Mouse (Mus musculus) limb, embryonic 11.5 days (tissue): ENCODE results near the gene Trip10. TPM values are rescaled to one million over a fixed set of nuclear protein-coding genes. Genes with fewer than 3 reads are reported as not detected.
A peak's percentile ranks its signal among the peaks of the same experiment; 100 is the strongest.

ENCODE experiments used
- ATAC-seq: fragments of 200-750 bp; cut with Nextera tagmentation; 2 replicates; pipeline ENCODE4 v1.8.0; 2017; ENCODE audit warnings: low read depth; ENCODE audit not compliant: insufficient number of reproducible peaks, low FRiP score, low TSS enrichment
- DNase-seq: peaks from one replicate; pipeline ENCODE4 v3.0.0-alpha.2; 2015; ENCODE audit warnings: low spot score
- H3K27ac ChIP-seq: fragments of 300-500 bp; sonication (generic); replicated peaks from 2 replicates; pipeline ENCODE4 v1.5.1; 2014; ENCODE audit warnings: low read depth, mild to moderate bottlenecking, low read length
- H3K27me3 ChIP-seq: fragments of 300-500 bp; sonication (generic); 2 replicates; pipeline ENCODE4 v1.6.1; 2014; ENCODE audit warnings: mild to moderate bottlenecking, low read length, mixed read lengths; ENCODE audit not compliant: control insufficient read depth, insufficient read depth
- H3K36me3 ChIP-seq: fragments of 300-500 bp; sonication (generic); 2 replicates; pipeline ENCODE4 v1.6.1; 2014; ENCODE audit warnings: mild to moderate bottlenecking, low read length, moderate library complexity, mixed read lengths; ENCODE audit not compliant: control insufficient read depth, insufficient read depth
- H3K4me1 ChIP-seq: fragments of 300-500 bp; sonication (generic); 2 replicates; pipeline ENCODE4 v1.6.1; 2014; ENCODE audit warnings: low read length, mixed read lengths; ENCODE audit not compliant: control insufficient read depth, insufficient read depth
- H3K4me2 ChIP-seq: fragments of 300-500 bp; sonication (generic); 2 replicates; pipeline ENCODE4 v1.6.1; 2014; ENCODE audit warnings: low read depth, mild to moderate bottlenecking, moderate library complexity; ENCODE audit not compliant: severe bottlenecking
- H3K4me3 ChIP-seq: fragments of 300-500 bp; sonication (generic); 2 replicates; pipeline ENCODE4 v1.5.1; 2014; ENCODE audit warnings: low read depth, low read length
- H3K9ac ChIP-seq: fragments of 300-500 bp; sonication (generic); 2 replicates; pipeline ENCODE4 v1.6.1; 2014; ENCODE audit warnings: mild to moderate bottlenecking, low read length
- H3K9me3 ChIP-seq: fragments of 300-500 bp; sonication (generic); 2 replicates; pipeline ENCODE4 v1.6.1; 2016; ENCODE audit warnings: low read length; ENCODE audit not compliant: control insufficient read depth
- WGBS: fragments of 180-500 bp; shearing (Covaris S2); extraction: QIAGEN DNeasy Blood & Tissue Kit; methylation state at CpG from one replicate; pipeline ENCODE4 v1.1.7; 2014; 5-methylcytosine and 5-hydroxymethylcytosine counted together
- polyA plus RNA-seq: library from polyadenylated mRNA; unstranded; fragments of >200 nt; fragmentation: Nextera tagmentation; extraction: Ambion mirVana; gene quantifications from 2 replicates; pipeline ENCODE4 v1.2.1, GENCODE M21; 2014

Gene Trip10
- 27.8 and 28.4 TPM in 2 replicates for polyA plus RNA-seq

- peak within 1 kb of the TSS; percentile 61 for H3K4me2 ChIP-seq
- peak within 1 kb of the TSS; percentile 76 for H3K4me3 ChIP-seq
- under 1% methylated on average over 51 of the region's 52 CpGs for WGBS
- peaks cover 3% of the 10 kb centered on the region; the same call in 1 of the 2 replicates for H3K36me3 ChIP-seq
- H3K27ac ChIP-seq = peak within 1 kb of the TSS; percentile 82
- H3K9me3 ChIP-seq = no peaks in the 10 kb centered on the region
- ATAC-seq (peak; percentile 58), DNase-seq (peak; percentile 98)
- 0 out of 2 replicates have a peak, but pooled peaks cover 10% of the 10 kb centered on the region for H3K4me1 ChIP-seq
- H3K27me3 ChIP-seq = no peaks in the 10 kb centered on the region
- H3K9ac ChIP-seq = peak within 1 kb of the TSS; percentile 71
Observed at GRCm38 (mm10) chr17:57249186-57250181, at the start of gene Trip10. TSS of gene Trip10 (plus strand) at chr17:57249455.

DNA sequence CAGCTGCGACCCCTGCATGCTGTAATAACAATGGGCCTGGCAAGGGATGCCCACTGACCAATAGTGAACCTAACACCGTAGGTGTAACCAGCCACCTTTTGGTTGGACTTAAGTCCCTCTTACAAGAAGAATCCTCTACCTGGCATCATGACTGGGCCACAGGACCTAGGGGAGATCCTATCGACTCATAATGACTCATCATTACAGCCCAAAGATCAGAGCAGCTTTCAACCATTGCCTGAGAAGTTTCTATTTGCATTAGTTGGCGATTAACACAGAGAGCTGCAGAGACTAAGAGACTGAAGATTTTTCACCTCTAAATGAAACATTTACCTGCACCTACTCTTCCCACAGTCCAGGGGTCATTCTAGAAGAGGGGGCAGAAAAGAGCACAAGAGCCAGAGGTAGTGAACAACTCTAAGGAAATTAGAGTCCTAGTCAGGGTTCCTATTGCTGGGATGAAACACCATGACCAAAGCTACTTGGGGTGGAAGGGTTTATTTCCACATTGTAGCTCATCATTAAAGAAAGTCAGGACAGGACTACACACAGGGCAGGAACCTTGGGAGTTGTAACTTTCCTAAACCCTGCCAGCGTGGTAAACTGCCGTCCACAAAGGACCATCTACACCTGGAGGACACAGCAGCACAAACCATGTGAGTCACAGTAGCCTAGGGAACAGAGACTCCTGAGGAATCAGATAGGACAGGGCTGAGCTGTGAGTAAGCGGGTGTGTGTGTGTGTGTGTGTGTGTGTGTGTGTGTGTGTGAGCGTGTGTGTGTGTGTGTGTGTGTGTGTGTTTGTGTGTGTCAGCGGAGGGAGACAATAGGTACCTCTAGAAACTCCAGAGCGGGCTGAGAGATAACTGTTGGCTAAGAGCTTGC lies 47.2 kb upstream of the Trip10 start:
- 82% methylated on average over 10 of the region's 10 CpGs for WGBS
- H3K4me1 ChIP-seq = no peaks in the 10 kb centered on the region
- ATAC-seq = no peak
- H3K9ac ChIP-seq = no peak overlapping the region
- no peak overlapping the region for H3K4me3 ChIP-seq
- no peaks in the 10 kb centered on the region for H3K9me3 ChIP-seq
- no peak for DNase-seq
- H3K36me3 ChIP-seq = no peaks in the 10 kb centered on the region
- H3K27me3 ChIP-seq = no peaks in the 10 kb centered on the region
- H3K4me2 ChIP-seq = no peak overlapping the region
- no peak overlapping the region for H3K27ac ChIP-seq

DNA sequence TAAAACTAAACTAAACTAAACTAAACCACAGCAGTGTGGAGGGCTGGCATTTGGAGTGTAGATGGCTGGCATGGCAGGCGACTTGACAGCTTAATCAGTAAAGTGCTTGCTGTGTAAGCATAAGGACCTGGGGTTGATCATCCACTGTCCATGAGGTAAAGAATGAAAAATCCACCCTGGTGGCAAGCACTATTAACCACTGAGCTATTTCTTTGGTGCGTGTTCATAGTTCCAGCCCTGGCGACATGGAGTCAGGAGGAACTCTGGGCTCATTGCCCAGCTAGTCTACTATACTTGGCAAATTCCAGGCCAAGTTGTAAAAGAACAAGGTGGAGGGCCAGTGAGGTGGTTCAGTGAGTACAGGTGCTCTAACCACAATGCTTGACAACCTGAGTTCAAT lies 41.3 kb upstream of the Trip10 start:
- H3K27me3 ChIP-seq = no peaks in the 10 kb centered on the region
- no peak overlapping the region for H3K27ac ChIP-seq
- H3K36me3 ChIP-seq = no peaks in the 10 kb centered on the region
- DNase-seq (no peak), ATAC-seq (no peak)
- H3K9ac ChIP-seq = no peak overlapping the region
- H3K4me3 ChIP-seq = no peak overlapping the region
- H3K4me1 ChIP-seq = no peaks in the 10 kb centered on the region
- no peaks in the 10 kb centered on the region for H3K9me3 ChIP-seq
- no peak overlapping the region for H3K4me2 ChIP-seq
- 93% methylated on average over 3 of the region's 3 CpGs for WGBS

- Histone ChIP-seq H3K4me3 (no peak overlapping the region), H3K36me3 (no peaks in the 10 kb centered on the region), H3K4me1 (no peaks in the 10 kb centered on the region), H3K27ac (no peak overlapping the region), H3K27me3 (no peaks in the 10 kb centered on the region), H3K4me2 (no peak overlapping the region), H3K9ac (no peak overlapping the region), H3K9me3 (no peaks in the 10 kb centered on the region)
- ATAC-seq (no peak), DNase-seq (no peak)
- WGBS = 75% methylated on average over 4 of the region's 4 CpGs
Observed at GRCm38 (mm10) chr17:57209330-57209729, 39.9 kb upstream of the Trip10 start.

- WGBS = 71% methylated on average over 9 of the region's 9 CpGs
- Histone ChIP-seq H3K27me3 (no peaks in the 10 kb centered on the region), H3K4me3 (no peak overlapping the region)
Observed at GRCm38 (mm10) chr17:57211501-57211900, 37.8 kb upstream of the Trip10 start.

DNA sequence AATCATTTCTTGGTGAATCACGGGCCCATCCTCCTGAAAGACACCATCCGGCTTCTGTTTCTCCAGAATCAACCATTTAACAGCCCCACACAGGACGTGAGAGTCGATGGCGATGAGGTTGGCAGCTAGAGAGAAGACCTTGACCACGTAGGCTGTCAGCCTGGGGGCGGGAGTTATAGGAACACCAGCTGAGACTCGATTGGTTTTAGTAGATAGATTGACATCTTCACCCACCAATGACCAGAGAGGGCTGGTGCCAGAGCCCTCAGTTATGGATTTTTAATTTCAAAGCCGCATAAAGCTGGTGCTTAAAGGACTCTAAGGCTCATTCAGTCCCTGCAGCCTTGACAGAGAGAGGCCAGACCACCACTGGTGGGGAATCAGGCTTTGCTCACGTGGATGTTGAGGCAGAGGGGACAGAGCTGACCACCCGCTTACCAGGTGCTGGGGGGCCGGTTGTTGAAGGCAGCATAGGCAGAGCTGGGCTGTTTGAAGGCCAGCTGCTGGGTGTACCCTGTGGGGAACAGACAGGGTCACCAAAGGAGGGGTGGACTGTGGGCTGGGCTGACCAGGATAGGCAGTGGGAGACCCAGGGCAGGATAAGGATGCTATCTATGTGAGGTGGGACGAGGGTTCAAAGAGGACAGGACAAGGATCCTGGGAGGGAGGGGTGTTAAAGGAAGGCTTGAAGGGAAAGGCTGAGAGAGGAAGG lies 34.4 kb upstream of the Trip10 start:
- Histone ChIP-seq H3K4me2 (no peak overlapping the region), H3K27me3 (no peaks in the 10 kb centered on the region), H3K4me1 (no peaks in the 10 kb centered on the region), H3K4me3 (no peak overlapping the region), H3K36me3 (no peaks in the 10 kb centered on the region), H3K27ac (no peak overlapping the region), H3K9ac (no peak overlapping the region), H3K9me3 (no peaks in the 10 kb centered on the region)
- 46% methylated on average over 13 of the region's 13 CpGs for WGBS
- ATAC-seq (0 out of 2 replicates have a peak, but pooled peaks have one; percentile 20), DNase-seq (no peak)

More at GRCm38 (mm10) chr17:57211501-57211900, 37.8 kb upstream of the Trip10 start:
- ATAC-seq (no peak), DNase-seq (no peak)
- Histone ChIP-seq H3K9ac (no peak overlapping the region), H3K4me1 (no peaks in the 10 kb centered on the region), H3K27ac (no peak overlapping the region), H3K9me3 (no peaks in the 10 kb centered on the region), H3K36me3 (no peaks in the 10 kb centered on the region), H3K4me2 (no peak overlapping the region)

DNA sequence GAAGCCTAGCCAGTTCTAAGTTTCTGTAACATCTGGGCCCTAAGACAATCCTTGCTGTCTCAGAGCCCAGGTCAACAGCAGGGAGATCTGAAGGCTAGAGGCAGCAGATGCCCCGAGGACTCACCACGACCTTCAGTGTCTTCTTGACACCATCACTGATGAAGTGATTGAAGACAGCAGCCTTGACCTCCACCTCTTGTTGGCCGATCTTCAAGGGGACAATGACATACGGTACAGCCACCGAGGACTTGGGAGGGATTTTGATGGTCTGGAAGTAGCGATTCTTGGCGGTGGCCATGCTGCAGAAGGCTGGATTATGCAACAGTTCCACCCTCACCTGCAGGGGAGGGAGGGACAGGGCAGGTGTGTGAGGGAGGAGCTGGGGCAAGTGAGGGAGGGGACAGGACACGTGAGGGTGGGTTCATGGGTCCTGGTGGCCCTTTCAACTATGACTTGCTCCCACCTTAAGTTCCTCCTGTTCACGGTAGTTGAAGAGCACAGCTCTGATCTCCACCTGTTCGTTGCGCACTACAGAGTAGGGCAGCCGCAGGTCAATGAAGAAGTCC lies 30.8 kb upstream of the Trip10 start:
- H3K4me2 ChIP-seq = no peak overlapping the region
- no peak overlapping the region for H3K9ac ChIP-seq
- no peak overlapping the region for H3K27ac ChIP-seq
- DNase-seq (no peak), ATAC-seq (no peak)
- no peaks in the 10 kb centered on the region for H3K27me3 ChIP-seq
- no peaks in the 10 kb centered on the region for H3K4me1 ChIP-seq
- no peak overlapping the region for H3K4me3 ChIP-seq
- H3K9me3 ChIP-seq = no peaks in the 10 kb centered on the region
- H3K36me3 ChIP-seq = no peaks in the 10 kb centered on the region
- WGBS = 68% methylated on average over 12 of the region's 12 CpGs
